Mouse (Mus musculus): ENCODE measurements around the gene Zfp583. TPM values are rescaled to one million over a fixed set of nuclear protein-coding genes. Genes with fewer than 3 reads are reported as not detected.

Zfp583 gene
- total RNA-seq, 4 experiments from 2014 or later, result 1.7 to 3.2 (median 1.9) TPM

- peak; percentile 95 for DNase-seq (ENCODE audit: low spot score)
Observed at GRCm38 (mm10) chr7:6285842-6286705, 45.0 kb downstream of the Zfp583 start, which contains the start of gene Zfp667. TSS of gene Zfp667 (plus strand) at chr7:6286579.

- no peak for DNase-seq (ENCODE audit: low spot score)
Observed at GRCm38 (mm10) chr7:6285366-6285765, 45.7 kb downstream of the Zfp583 start.

GRCm38 (mm10) chr7:6284442-6285012, 46.6 kb downstream of the Zfp583 start:
- no peak for DNase-seq (ENCODE audit: low spot score)

GRCm38 (mm10) chr7:6283451-6284075, 47.5 kb downstream of the Zfp583 start:
- DNase-seq (ENCODE audit: low spot score), result peak; percentile 76

- peak; percentile 74 for DNase-seq (ENCODE audit: low spot score)
Observed at GRCm38 (mm10) chr7:6282749-6283148, 48.3 kb downstream of the Zfp583 start.

GRCm38 (mm10) chr7:6277906-6278305, 53.2 kb downstream of the Zfp583 start:
- no peak for DNase-seq (ENCODE audit: low spot score)

- DNase-seq (ENCODE audit: low spot score), result no peak
Observed at GRCm38 (mm10) chr7:6265695-6266094, 65.4 kb downstream of the Zfp583 start.

Other genes starting within 250 kb of the Zfp583 start
- gene Zfp787, start 175.3 kb downstream of the Zfp583 start, total RNA-seq (2022), result 10 to 100 TPM; 24.7 to 29.4 (median 28.0) TPM
- gene Zfp444, start 159.1 kb downstream of the Zfp583 start, total RNA-seq (2022), result 10 to 100 TPM in 2 of 4 experiments, 1 to 10 TPM in 2; 7.0 to 10.3 (median 9.9) TPM
- gene Galp, start 134.2 kb downstream of the Zfp583 start, total RNA-seq (2022), result not detected
- gene Zscan5b, start 109.0 kb downstream of the Zfp583 start, total RNA-seq (2022), result not detected
- not detected for gene Epp13, start 78.6 kb downstream of the Zfp583 start, total RNA-seq (2022)
- gene Zfp667, start 44.7 kb downstream of the Zfp583 start, total RNA-seq (2022), result 1 to 10 TPM; 2.9 to 4.9 (median 4.2) TPM
- gene Gm3854, start 12.5 kb upstream of the Zfp583 start, total RNA-seq (2022), result under 1 TPM; 0.17 to 0.44 (median 0.32) TPM
- gene Zfp78, start 32.0 kb upstream of the Zfp583 start, total RNA-seq (2022), result 1 to 10 TPM; 2.2 to 3.8 (median 2.9) TPM
- gene Zfp28, start 52.0 kb upstream of the Zfp583 start, total RNA-seq (2022), result 1 to 10 TPM; 2.2 to 5.0 (median 3.2) TPM
- gene Smim17, start 67.4 kb upstream of the Zfp583 start, total RNA-seq (2022), result not detected
- gene Gm20715, start 79.0 kb upstream of the Zfp583 start, total RNA-seq (2022), result not detected
- not detected for gene Olfr1344, start 107.4 kb upstream of the Zfp583 start, total RNA-seq (2022)
- gene Olfr1336, start 124.9 kb upstream of the Zfp583 start, total RNA-seq (2022), result not detected
- gene Olfr1346, start 135.8 kb upstream of the Zfp583 start, total RNA-seq (2022), result not detected
- gene Olfr5, start 155.7 kb upstream of the Zfp583 start, total RNA-seq (2022), result not detected
- not detected for gene Olfr1347, start 168.5 kb upstream of the Zfp583 start, total RNA-seq (2022)
- gene Olfr1348, start 177.5 kb upstream of the Zfp583 start, total RNA-seq (2022), result not detected
- gene Olfr1349, start 191.7 kb upstream of the Zfp583 start, total RNA-seq (2022), result not detected
- gene Olfr1350, start 233.6 kb upstream of the Zfp583 start, total RNA-seq (2022), result not detected

Measured in heart, adult 8-10 months (tissue).